Comparison of ENCODE assay signal across 8 mouse cellular contexts in the genomic region with DNA sequence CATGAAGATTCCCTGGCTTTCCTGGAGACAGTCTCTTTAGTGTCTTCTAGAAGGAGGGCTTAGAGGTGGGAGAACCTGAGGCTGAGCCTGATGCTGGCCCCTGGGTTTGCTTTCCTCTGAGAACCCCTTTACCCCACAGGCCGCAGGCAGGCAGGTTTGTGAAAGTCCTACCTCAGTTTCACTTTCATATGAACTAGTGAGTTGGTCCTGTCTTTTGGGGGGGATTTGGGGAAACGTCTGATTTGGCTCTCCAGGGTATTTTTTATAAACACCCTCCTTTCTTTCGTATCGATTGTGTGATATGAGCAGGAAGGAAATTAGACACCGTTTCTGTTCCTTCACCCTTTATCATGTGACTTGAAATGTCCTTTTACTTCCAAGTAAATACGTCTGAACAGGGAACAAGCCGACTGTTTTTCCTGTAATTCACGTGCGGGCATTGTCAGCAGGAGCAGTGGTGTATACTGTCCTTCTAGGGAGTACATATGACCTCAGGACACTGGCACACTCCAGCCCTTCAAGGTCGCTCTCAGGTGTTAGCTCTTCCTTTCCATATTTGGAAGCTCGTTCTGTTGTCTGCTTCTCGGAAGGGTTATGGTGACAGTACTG.
A peak's percentile ranks its signal among the peaks of the same experiment; 100 is the strongest.
DNase-seq lines count a peak whose midpoint lies in the region; ATAC-seq and TF ChIP-seq lines count a peak whose summit lies in the region.

No protein-coding gene starts in this region.

- H3K79me2 ChIP-seq in C2C12 (ENCODE audit: control insufficient read depth, insufficient read depth) = peaks cover 100% of the 10 kb centered on the region

- TF ChIP-seq CTCF in C2C12 (IDR thresholded peaks at IDR 0.05; ENCODE audit: control insufficient read depth, insufficient read depth, insufficient read length) = no peak
- no peak for TF ChIP-seq CTCF in bone marrow macrophage, adult 2 months (IDR thresholded peaks at IDR 0.05; ENCODE audit: low read depth, low read length)

- H3K36me3 ChIP-seq in C2C12 (ENCODE audit: control insufficient read depth, insufficient read depth) = peaks cover 75% of the 10 kb centered on the region
- H3K36me3 ChIP-seq in forebrain, embryonic 10.5 days (replicated peaks) = no peaks in the 10 kb centered on the region
- no peaks in the 10 kb centered on the region for H3K36me3 ChIP-seq in forebrain, embryonic 15.5 days

- peaks cover 48% of the 10 kb centered on the region for H3K4me1 ChIP-seq in bone marrow macrophage, adult 2 months (ENCODE audit: control insufficient read depth, insufficient read depth, low read length)
- peaks cover 51% of the 10 kb centered on the region for H3K4me1 ChIP-seq in forebrain, embryonic 10.5 days
- H3K4me1 ChIP-seq in forebrain, embryonic 15.5 days = peaks cover 20% of the 10 kb centered on the region

- H3K27ac ChIP-seq in bone marrow macrophage, adult 2 months (ENCODE audit: insufficient read depth, low read depth, low read length) = peak overlapping the region; percentile 63
- no peak overlapping the region for H3K27ac ChIP-seq in forebrain, embryonic 10.5 days
- H3K27ac ChIP-seq in forebrain, embryonic 15.5 days (replicated peaks) = no peak overlapping the region

- WGBS in forebrain, embryonic 10.5 days = 91% methylated on average over 12 of the region's 12 CpGs
- 85% methylated on average over 12 of the region's 12 CpGs for WGBS in forebrain, embryonic 15.5 days

- H3K4me2 ChIP-seq in forebrain, embryonic 15.5 days (replicated peaks) = no peak overlapping the region

- H3ac ChIP-seq in C2C12 (ENCODE audit: control insufficient read depth, insufficient read length, low read depth) = peak overlapping the region; percentile 42

- ATAC-seq in forebrain, embryonic 15.5 days (replicated peaks) = no peak

- H3K79me3 ChIP-seq in C2C12 (ENCODE audit: low read depth) = peaks cover 94% of the 10 kb centered on the region

- no peaks in the 10 kb centered on the region for H3K9me3 ChIP-seq in forebrain, embryonic 10.5 days
- no peaks in the 10 kb centered on the region for H3K9me3 ChIP-seq in forebrain, embryonic 15.5 days

- TF ChIP-seq POLR2A in bone marrow macrophage, adult 2 months (IDR thresholded peaks at IDR 0.05; ENCODE audit: borderline replicate concordance, low read depth, low read length) = no peak

- no peak overlapping the region for H3K9ac ChIP-seq in forebrain, embryonic 15.5 days (replicated peaks)

- peak; percentile 54 for DNase-seq in kidney, adult 9 months
- no peak for DNase-seq in kidney, adult 18-20 months
- DNase-seq in kidney, postnatal 14 days = peak; percentile 49
- no peak for DNase-seq in forebrain, embryonic 10.5 days (ENCODE audit: extremely low spot score, low spot score)
- no peak for DNase-seq in embryo, embryonic 10.5 days (ENCODE audit: low spot score)

- no peaks in the 10 kb centered on the region for H3K27me3 ChIP-seq in C2C12 (ENCODE audit: control insufficient read depth, insufficient read depth, insufficient read length)
- peaks cover 7% of the 10 kb centered on the region for H3K27me3 ChIP-seq in forebrain, embryonic 10.5 days (ENCODE audit: poor library complexity, severe bottlenecking)
- no peaks in the 10 kb centered on the region for H3K27me3 ChIP-seq in forebrain, embryonic 15.5 days

- H3K4me3 ChIP-seq in C2C12 (ENCODE audit: insufficient read depth, poor library complexity, severe bottlenecking) = no peak overlapping the region
- peak overlapping the region; percentile 49 for H3K4me3 ChIP-seq in bone marrow macrophage, adult 2 months (ENCODE audit: insufficient read depth, low read length)
- no peak overlapping the region for H3K4me3 ChIP-seq in forebrain, embryonic 10.5 days
- no peak overlapping the region for H3K4me3 ChIP-seq in forebrain, embryonic 15.5 days

TF ChIP-seq in C2C12, 6 proteins besides CTCF, POLR2A, EP300 and RAD21:
- TF ChIP-seq MAX (IDR thresholded peaks at IDR 0.05) = no peak
- TF ChIP-seq MYOD1 (IDR thresholded peaks at IDR 0.05; ENCODE audit: control insufficient read depth, insufficient read length, low read depth) = no peak
- TF ChIP-seq MYOG (IDR thresholded peaks at IDR 0.05; ENCODE audit: control insufficient read depth, extremely low read depth, insufficient read length) = no peak
- no peak for TF ChIP-seq CEBPB (IDR thresholded peaks at IDR 0.05; ENCODE audit: low read depth)
- TF ChIP-seq FOSL1 (IDR thresholded peaks at IDR 0.05; ENCODE audit: insufficient read depth, low read length, poor library complexity, severe bottlenecking) = no peak
- no peak for TF ChIP-seq USF1 (IDR thresholded peaks at IDR 0.05; ENCODE audit: low read depth)

Comparison
In these comparisons a context has a peak if more than half of its experiments do, and no peak if none do; other contexts are left out.
1. DNase-seq: peak in kidney, adult 9 months (single experiment) and kidney, postnatal 14 days (single experiment); none in kidney, adult 18-20 months (single experiment), forebrain, embryonic 10.5 days (single experiment) and embryo, embryonic 10.5 days (single experiment).